Mouse (Mus musculus): ENCODE measurements around the gene Crb1.
"Not testable (repeated sequence)": the region's sequence is repeated elsewhere in the genome, so short reads cannot be mapped to it uniquely, and the experiment has no call there.

Gene Crb1

GRCm38 (mm10) chr1:139376638-139377286, at the start of gene Crb1:
Crb1 (minus strand) TSS chr1:139377100.
- no peak for DNase-seq (ENCODE audit: low read depth, low spot score)

- DNase-seq (ENCODE audit: low read depth, low spot score) = no peak
These were observed 48.1 kb upstream of the Crb1 start for GRCm38 (mm10) chr1:139425006-139425405.

- no peak for DNase-seq (ENCODE audit: low read depth, low spot score)
These were observed 47.0 kb upstream of the Crb1 start for GRCm38 (mm10) chr1:139423931-139424330.

- DNase-seq (ENCODE audit: low read depth, low spot score) = no peak
These were observed 46.0 kb upstream of the Crb1 start for GRCm38 (mm10) chr1:139422941-139423340.

- peak; percentile 78 for DNase-seq (ENCODE audit: low read depth, low spot score)
These were observed 45.2 kb upstream of the Crb1 start, which contains the start of gene Zbtb41 for GRCm38 (mm10) chr1:139421875-139422791. Zbtb41 (plus strand) TSS chr1:139422288.

- no peak for DNase-seq (ENCODE audit: low read depth, low spot score)
These were observed 44.6 kb upstream of the Crb1 start for GRCm38 (mm10) chr1:139421521-139421874.

- no peak for DNase-seq (ENCODE audit: low read depth, low spot score)
These were observed 36.6 kb upstream of the Crb1 start for GRCm38 (mm10) chr1:139413465-139413864.

GRCm38 (mm10) chr1:139412365-139412764, 35.5 kb upstream of the Crb1 start:
- DNase-seq (ENCODE audit: low read depth, low spot score) = not testable (repeated sequence)

- DNase-seq (ENCODE audit: low read depth, low spot score) = no peak
These were observed 30.8 kb upstream of the Crb1 start for GRCm38 (mm10) chr1:139407701-139408100.

- DNase-seq (ENCODE audit: low read depth, low spot score) = no peak
These were observed 28.9 kb upstream of the Crb1 start for GRCm38 (mm10) chr1:139405766-139406165.

- no peak for DNase-seq (ENCODE audit: low read depth, low spot score)
These were observed 19.7 kb upstream of the Crb1 start for GRCm38 (mm10) chr1:139396589-139396988.

GRCm38 (mm10) chr1:139391747-139392146, 14.8 kb upstream of the Crb1 start:
- DNase-seq (ENCODE audit: low read depth, low spot score) = no peak

- DNase-seq (ENCODE audit: low read depth, low spot score) = no peak
These were observed 2.7 kb upstream of the Crb1 start for GRCm38 (mm10) chr1:139379621-139379984.

GRCm38 (mm10) chr1:139378861-139379620, 2.1 kb upstream of the Crb1 start:
- no peak for DNase-seq (ENCODE audit: low read depth, low spot score)

GRCm38 (mm10) chr1:139375900-139376299, 1.0 kb downstream of the Crb1 start:
- no peak for DNase-seq (ENCODE audit: low read depth, low spot score)

GRCm38 (mm10) chr1:139371341-139371740, 5.6 kb downstream of the Crb1 start:
- no peak for DNase-seq (ENCODE audit: low read depth, low spot score)

GRCm38 (mm10) chr1:139348566-139348965, 28.3 kb downstream of the Crb1 start:
- no peak for DNase-seq (ENCODE audit: low read depth, low spot score)

GRCm38 (mm10) chr1:139346602-139347371, 30.1 kb downstream of the Crb1 start:
- DNase-seq (ENCODE audit: low read depth, low spot score) = no peak

GRCm38 (mm10) chr1:139346030-139346601, 30.8 kb downstream of the Crb1 start:
- DNase-seq (ENCODE audit: low read depth, low spot score) = no peak

GRCm38 (mm10) chr1:139340178-139340859, 36.6 kb downstream of the Crb1 start:
- DNase-seq (ENCODE audit: low read depth, low spot score) = peak; percentile 23
